Mouse (Mus musculus) kidney, adult 2 months (tissue): ENCODE measurements at regions not wholly inside any gene's neighbourhood (a gene's known extent, or its start where the extent isn't known, plus 50 kb on each side); places are given as distances from the start of the nearest gene placed in this dataset.

Experiments
- DNase-seq: peaks from one replicate; pipeline ENCODE4 v3.0.0; 2021
- H3K27ac ChIP-seq: fragments of 200-500 bp; 2 replicates; pipeline ENCODE4 v1.5.1; 2012; ENCODE audit warnings: low read depth, low read length, control low read depth, inconsistent platforms; ENCODE audit not compliant: insufficient read depth
- H3K27me3 ChIP-seq: fragments of 200-500 bp; replicated peaks from 2 replicates; pipeline ENCODE4 v1.6.1; 2012; ENCODE audit warnings: mild to moderate bottlenecking, moderate library complexity, low read length, inconsistent platforms; ENCODE audit not compliant: control insufficient read depth, insufficient read depth
- H3K36me3 ChIP-seq: fragments of 200-500 bp; 2 replicates; pipeline ENCODE4 v1.6.1; 2012; ENCODE audit warnings: mild to moderate bottlenecking, moderate library complexity, low read length, inconsistent platforms; ENCODE audit not compliant: control insufficient read depth, insufficient read depth
- H3K4me1 ChIP-seq: fragments of 200-500 bp; 2 replicates; pipeline ENCODE4 v1.6.1; 2011; ENCODE audit warnings: low read length; ENCODE audit not compliant: control insufficient read depth, insufficient read depth
- H3K4me3 ChIP-seq: fragments of 200-500 bp; 2 replicates; pipeline ENCODE4 v1.5.1; 2011; ENCODE audit warnings: mild to moderate bottlenecking, low read depth, low read length, control low read depth; ENCODE audit not compliant: insufficient read depth
- CTCF ChIP-seq: fragments of 200-500 bp; conservative IDR thresholded peaks from 2 replicates; pipeline ENCODE4 v1.5.1; 2011; ENCODE audit warnings: low read depth, mild to moderate bottlenecking, control low read depth, low read length, moderate library complexity, mixed read lengths; ENCODE audit not compliant: insufficient read depth, insufficient read length
- POLR2A ChIP-seq: fragments of 200-500 bp; IDR thresholded peaks from one replicate; pipeline ENCODE4 v1.6.1; 2011; ENCODE audit warnings: low read depth, low read length, control low read depth
- WGBS: fragments of 180-500 bp; shearing (Covaris S2); methylation state at CpG from one replicate; pipeline ENCODE4 v1.1.7; 2018; 5-methylcytosine and 5-hydroxymethylcytosine counted together

GRCm38 (mm10) chr2:11119301-11119700, 52.6 kb upstream of the Prkcq start:
- Histone ChIP-seq H3K36me3 (no peaks in the 10 kb centered on the region), H3K4me1 (no peaks in the 10 kb centered on the region), H3K4me3 (peak overlapping the region; percentile 21; the same call in 1 of the 2 replicates), H3K27ac (0 out of 2 replicates have a peak overlapping the region, but pooled peaks have one; percentile 6), H3K27me3 (no peaks in the 10 kb centered on the region)
- TF ChIP-seq CTCF (no peak), POLR2A (no peak)
- peak; percentile 64 for DNase-seq
- 17% methylated on average over 9 of the region's 9 CpGs for WGBS
